Mouse (Mus musculus) heart, postnatal 36 days (tissue): ENCODE data around the gene Fam149a. TPM values are rescaled to one million over a fixed set of nuclear protein-coding genes. Genes with fewer than 3 reads are reported as not detected.

ENCODE experiments used
- DNase-seq, 2 experiments: peaks; one replicate each; pipeline ENCODE4 v3.0.0; 2021 to 2022
- intact Hi-C: fragments of 180-260 bp; cut with DNase I; formaldehyde crosslinking; loops from one replicate; pipeline ENCODE4 v1.15.1; 2025
- total RNA-seq, 2 experiments: library from RNA; stranded (reverse); gene quantifications; 2 replicates each; pipeline ENCODE4 v1.2.3; 2021

The Fam149a gene
- 1 to 10 TPM; 3.0 to 3.4 TPM for total RNA-seq

DNA sequence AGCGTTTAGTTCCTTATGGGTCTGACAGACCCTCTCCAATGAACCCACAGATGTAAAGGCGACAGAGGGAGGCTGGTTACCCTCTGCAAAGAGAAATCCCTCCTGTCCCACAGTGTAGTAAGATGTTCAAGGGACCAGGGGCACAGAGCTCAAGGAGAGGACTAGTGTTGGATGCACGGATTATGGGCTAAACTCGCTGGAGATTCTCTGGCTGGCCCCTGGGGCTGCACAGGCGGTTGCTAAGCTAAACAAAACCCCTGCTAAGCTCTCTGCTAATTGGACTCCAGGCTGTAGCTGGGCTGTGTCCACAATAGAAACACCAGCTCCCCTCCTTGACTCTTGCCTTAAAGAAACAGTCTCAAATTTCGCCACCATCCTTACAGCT, at the start of gene Fam149a:
Gene Fam149a, minus strand, starts transcription at position 329 of the 385 bp plus-strand sequence.
- intact Hi-C loops: no loop called here
- DNase-seq: no peak

DNA sequence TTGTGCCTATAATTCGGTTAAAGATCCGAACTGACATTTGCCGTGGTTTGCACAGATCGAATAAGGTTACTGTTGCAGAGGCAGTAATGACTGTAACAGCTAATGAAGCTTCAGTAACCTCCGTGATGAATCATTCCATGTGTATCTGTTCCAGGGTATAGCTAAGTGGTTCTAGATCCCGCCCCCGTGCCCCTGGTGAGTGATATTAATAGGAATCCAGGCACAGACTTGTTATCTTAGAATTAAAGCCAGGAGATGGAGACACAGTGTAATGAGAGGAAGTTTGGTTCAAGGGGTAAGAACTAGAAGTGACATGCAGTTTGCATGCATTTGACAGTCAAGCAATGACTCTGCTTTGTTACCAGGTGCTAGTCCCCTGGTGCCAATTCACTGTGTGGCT, 38.1 kb upstream of the Fam149a start:
- DNase-seq: no peak
- intact Hi-C loops: no loop called here

DNA sequence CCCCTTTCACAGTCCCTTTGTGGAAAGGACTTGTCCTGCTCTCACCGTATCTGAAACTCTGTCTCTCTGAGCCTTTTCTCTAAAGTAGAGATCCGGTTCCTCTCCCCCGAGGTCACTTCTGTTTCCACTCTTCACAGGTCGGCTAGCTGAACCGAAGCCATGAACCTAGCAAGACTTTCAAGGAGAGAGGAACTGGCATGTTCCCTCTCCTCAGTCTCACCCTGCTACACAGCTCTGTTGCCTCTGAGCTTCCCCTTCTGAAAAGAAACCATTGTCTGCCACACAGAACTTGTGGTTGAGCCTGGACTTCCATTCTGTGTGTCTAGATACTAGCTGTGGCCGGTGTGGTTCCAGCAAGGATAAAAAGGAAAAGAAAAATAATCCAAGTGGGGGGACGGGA, 32.9 kb upstream of the Fam149a start:
- no peak for DNase-seq
- intact Hi-C loops: no loop called here

DNA sequence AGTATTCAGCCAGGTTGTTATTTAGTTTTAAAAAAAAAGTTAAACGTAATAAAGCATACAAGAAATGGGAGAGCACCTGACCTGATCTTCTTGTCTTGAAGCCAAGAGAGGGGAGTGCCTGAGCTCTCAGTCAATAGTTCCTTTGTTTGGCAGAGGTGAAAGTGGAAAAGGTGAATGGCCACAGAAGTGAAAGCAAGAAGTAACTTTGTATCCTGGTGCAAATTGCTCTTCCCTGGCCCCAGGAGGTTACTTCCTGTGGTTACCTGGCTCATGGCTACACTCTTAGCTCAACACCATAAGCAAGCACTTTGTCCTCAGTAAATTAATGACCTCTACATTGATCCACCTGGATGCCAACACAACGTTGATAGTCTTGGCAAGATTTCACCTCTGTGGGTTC, 28.8 kb upstream of the Fam149a start, which contains the start of gene Tlr3:
Gene Tlr3, minus strand, starts transcription at position 199 of the 400 bp plus-strand sequence.
- intact Hi-C loops: no loop called here

DNA sequence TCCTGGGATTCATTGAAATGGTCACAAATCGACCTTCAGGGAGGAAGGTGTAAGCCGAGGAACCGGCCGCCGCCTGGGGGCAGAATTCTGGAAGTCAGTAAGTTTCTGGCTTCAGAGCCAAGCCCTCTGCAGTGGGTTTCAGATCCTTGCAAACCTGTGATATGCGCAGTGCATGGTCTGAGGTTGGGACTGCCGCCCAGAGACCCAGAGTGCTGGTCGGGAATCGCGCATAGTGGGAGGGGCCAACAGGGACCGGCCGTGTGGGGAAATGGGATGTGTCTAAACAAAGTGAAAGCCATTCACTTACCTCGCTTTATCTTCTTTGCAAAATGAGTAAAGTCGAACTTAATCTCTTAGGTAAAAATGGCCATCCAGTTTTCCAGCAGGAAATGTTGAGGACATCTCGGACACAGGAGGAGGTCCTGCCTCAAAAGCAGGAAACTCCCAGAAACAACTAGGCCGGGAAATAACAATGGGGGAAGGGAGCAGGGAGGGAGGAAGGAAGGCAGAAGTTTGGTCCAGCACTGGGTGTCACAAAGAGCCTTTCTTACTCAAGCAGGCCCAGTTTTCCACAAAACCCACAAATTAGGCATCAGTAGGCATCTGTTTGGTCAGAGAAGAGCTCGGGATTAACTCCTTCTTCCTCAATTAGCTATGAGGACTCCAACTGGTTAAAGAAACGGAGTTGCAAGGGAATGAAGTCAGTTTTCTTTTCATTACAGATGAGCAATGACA, 28.2 kb upstream of the Fam149a start:
- DNase-seq: peak; percentile 73 to 79
- intact Hi-C loops: no loop called here

More for the DNA sequence above, 28.8 kb upstream of the Fam149a start, which contains the start of gene Tlr3:
- DNase-seq: peak in 1 of 2 experiments; percentile 5

DNA sequence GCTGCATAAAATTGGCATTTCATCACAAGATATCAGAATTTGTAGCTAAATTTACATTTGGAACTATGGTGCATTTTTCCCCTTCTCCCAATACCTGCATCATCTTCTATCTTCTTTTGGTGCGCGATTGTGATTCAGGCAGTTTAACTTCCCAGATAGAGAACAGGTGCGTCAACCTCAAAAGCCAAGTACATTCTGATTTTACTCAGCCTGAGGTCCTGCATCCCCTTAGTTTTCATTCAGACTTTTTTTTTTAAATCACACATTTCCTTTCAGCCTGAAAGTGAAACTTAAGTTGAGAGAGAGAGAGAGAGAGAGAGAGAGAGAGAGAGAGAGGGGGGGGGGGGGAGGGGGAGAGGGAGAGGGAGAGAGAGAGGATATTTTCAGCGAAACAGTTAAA, 27.6 kb upstream of the Fam149a start:
- DNase-seq: peak in 1 of 2 experiments; percentile 7
- intact Hi-C loops: no loop called here

DNA sequence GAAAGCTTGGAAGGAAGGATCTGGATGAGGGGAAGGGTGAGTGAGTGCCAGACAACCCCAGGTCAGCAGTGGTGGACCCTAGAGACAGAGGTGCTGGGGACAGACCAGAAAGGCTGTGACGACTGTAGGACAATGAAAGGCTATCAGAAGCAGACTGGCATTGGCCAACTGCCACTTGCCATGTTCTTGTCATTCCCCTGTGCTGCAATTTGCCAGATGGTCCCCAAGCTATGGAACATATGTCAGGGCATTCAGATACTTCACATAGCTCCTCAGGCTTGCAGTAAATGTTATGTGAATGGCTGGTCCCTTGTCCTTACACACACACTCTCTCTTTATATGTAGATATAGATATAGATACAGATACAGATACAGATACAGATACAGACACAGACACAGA, 1.2 kb upstream of the Fam149a start:
- intact Hi-C loops: no loop called here
- DNase-seq: no peak

DNA sequence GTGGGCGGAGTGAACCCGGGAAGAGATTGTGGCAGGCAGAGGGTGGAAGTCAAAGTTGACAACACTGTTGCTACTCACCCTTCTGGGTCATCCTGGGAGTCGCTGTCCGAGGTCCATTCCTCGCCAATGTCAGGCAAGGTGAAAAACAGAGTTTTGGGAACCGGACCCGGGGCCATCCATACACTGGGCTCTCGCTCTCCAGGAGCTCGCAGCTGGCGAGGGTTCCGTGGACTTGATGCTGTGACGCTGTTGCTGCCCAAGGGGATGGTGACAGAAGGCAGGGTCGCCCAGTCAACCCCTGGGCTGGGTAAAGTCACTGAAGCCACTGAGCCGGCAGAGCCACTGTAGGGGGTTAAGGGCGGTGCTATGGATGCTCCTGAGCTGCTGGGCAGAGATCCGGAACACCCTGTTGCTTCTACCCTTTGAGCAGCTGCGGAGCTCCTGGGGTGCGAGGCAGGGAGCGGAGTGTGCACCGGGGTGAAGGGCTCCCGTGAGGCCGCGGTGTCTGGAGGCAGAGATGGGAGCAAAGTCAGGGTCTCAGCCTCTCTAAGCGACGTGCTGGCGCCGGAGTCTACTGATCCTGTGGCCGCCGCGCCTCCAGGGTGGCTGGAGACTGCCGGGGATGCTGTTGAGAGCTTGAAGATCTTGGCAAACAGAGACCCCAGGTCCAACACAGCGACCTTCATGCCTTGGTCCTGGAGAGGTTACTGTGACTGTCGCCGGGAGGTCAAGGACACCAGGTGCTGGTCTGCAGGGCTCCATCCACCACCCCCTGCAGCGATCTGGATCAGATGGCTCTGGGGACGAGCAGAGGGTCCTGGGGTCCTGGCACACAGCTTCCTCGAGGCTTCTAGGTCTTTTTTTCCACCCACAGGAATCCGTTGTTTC, 772 bp downstream of the Fam149a start:
- intact Hi-C loops: no loop called here
- no peak for DNase-seq

DNA sequence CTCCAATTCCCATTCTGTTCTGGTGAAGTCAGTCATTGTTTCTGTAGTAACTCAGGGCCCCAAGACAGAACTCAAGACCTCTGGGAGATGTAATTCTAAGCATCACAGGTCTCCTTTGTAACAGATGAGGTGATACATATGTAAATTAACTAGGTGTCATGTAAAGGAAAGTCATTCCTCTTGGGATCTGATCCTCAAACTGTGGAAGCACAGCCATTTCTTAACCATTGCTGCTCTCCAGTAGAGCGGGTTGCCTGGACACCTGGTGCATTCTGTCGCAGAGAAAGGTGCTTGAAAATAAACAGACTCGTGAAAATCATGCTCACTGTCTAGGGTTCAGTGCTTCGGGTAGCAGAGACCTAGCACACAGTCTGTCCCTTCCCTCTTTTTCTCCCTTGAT, 1.5 kb downstream of the Fam149a start:
- intact Hi-C loops: no loop called here
- DNase-seq: no peak

DNA sequence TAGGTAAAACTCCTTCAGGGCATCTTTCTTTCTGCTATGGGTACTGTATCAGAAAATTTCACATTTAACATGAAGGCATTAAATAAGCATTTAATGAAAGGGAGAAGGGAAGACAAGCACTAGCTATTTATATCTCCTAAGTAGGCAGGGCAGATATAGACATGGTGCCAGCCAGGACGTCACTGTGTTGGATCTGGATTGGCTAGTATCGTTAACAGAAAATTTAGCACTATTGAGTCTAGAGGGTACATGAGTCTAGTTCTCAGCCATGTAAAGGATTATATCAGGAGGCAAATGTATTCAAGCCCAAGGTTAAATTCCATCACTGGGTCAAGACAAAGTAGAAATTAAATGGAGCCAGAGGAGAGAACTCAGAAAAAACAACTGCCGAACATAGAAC, 8.0 kb downstream of the Fam149a start:
- intact Hi-C loops: no loop called here
- DNase-seq: no peak

DNA sequence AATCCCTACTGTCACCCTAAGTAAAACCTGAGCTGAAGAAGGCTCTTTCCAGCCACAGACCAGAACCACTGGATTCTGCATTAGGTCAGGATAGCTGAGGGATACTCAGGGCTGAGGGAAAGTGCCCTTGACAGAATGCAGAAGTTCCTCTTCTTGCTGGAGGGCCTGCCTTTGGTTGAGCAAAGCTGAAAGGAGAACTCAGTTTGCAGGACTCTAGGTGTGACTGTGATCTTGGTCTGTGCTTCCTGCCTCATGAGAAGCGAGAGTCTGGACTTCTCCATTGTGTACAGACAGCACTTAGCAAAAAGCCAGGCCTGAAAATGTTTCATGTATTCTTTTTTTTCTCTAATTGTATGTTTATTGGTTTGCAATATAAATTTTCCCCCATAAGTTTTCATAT, 14.9 kb downstream of the Fam149a start:
- intact Hi-C loops: no loop called here
- DNase-seq: no peak

DNA sequence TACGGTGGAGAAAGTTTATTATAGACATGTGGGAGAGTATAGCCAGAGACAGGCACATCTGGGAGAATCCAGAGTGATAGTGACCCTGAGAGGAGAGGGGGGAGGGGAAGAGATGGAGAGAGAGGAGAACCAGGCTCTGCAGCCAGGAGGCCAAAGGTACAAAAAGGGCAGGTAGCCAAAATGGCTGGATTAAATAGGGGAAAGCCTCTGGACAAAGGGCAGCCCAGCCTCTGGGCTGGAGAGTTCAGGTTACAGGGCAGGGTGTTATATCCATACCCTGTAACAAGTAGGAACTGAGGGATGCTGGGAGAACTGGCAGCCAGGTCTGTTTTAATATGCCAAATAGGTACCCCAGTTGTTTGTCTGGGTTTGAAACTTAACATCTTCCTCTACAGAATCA, 18.9 kb downstream of the Fam149a start:
- no peak for DNase-seq
- intact Hi-C loops: no loop called here

DNA sequence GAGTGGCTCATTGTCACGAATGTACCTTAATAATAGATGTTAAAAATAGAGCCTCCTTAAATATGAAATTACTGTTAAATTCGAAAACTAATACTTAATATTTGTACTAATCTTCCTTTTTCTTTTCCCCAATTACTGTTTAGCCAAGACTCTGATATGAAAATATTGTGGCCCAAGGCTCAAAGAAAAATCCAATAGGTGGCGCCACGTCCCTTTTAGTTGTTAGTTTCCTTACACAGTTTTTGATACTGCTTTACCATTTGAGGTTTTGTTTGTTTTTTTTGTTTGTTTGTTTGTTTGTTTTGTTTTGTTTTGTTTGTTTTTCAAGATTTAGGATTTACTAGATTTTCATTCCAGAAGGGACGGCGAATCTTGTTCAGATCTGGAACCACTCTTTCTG, 19.8 kb downstream of the Fam149a start:
- DNase-seq: no peak
- intact Hi-C loops: no loop called here

DNA sequence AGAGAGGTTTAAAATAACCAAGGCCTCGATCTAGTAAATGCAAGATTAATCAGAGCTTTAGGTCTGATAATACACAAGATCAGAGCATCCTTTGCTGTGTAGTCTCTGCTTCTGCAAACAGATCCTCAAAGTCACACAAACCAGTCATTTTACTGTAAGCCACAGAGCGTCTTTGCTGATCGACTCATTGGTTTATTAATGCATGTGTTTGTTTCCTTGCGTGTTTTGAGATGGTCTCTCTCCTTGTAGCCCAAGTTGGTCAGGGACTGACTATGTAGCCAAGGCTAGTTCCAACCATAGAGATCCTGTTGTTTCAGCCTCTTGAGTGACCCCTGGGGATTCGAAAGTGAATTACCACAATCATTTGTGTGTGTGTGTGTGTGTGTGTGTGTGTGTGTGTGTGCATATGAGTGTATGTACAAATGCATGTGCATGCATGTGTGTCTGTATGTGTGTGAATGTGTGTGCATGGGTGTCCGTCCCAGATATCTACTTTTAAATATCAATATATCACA, 22.9 kb downstream of the Fam149a start:
- intact Hi-C loops: no loop called here
- no peak for DNase-seq

DNA sequence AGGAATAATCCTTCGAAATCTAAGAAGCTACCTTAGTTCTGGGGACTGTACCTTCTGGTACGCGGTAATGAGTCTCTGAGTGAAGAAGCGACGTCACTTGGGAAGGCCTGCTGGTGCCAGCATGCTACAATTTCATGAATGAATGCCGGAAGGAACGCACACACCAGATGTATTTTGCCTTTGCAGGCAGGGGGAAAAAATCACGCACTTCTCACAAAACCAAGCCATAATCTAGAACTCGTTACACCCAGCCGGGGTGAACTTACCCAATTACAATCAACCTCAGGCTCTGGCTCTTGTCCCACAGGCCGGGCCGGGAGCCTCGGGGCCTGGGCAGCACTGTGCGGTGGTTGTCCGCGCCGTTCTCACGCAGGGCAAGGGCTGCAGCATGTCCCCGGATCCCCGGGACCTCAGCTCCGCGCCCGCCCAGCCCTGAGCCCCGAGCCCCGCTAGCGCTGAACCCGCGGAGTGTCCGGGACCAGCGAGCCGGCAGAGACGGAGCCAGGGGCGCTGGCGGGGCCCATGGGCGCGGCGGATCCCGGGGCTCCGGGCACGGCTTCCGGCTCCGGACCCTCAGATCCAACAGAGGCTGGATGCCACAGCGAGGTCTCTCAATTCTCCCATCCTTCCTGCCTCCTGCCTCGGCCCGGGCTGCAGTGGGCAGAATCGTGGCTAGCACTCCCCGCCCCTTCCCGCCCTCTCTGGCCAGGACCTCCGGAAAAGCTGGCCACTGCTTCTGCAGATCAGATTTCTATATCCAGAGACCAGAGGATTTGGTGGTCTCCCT, 23.8 kb downstream of the Fam149a start:
- intact Hi-C loops: no loop called here
- DNase-seq: peak; percentile 37 to 43

DNA sequence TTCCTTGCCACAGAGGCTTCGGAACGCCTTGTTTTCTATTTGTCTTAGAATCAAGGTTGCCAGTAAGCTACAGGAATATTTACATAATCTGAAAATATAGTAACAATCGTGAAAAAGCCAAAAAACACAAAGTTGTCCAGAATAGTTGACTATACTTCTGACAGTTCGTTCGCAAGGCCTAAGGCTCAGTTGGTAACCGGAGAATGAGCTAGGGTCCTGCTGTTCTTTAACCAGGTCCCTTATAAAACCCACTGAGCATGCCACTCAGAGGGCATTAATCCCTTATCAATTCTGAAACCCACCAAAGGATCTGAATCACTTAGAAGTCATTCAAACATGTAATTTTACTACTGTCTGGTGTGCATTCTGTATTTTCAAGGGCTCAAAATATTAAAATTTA, 26.3 kb downstream of the Fam149a start:
- DNase-seq: no peak
- intact Hi-C loops: no loop called here

DNA sequence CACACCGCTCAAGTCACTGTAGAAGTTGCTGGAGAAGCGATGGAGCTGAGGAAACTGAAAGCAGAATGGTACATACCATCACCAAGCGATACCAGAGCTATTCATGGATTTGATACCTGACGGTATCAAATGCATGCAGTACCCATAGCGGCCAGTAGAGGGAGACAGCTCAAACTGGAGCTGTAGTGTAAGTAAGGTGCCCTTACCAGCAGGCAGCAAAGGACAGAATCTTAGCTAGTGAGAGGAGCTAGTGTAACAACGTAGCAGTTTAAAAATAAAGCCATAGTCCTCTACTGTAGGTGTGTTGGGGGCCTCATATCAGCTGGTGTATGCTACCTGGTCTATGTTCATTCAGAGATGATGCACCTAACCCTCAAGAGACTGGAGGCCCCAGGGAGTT, 37.1 kb downstream of the Fam149a start:
- intact Hi-C loops: no loop called here
- DNase-seq: peak; percentile 56 to 75

DNA sequence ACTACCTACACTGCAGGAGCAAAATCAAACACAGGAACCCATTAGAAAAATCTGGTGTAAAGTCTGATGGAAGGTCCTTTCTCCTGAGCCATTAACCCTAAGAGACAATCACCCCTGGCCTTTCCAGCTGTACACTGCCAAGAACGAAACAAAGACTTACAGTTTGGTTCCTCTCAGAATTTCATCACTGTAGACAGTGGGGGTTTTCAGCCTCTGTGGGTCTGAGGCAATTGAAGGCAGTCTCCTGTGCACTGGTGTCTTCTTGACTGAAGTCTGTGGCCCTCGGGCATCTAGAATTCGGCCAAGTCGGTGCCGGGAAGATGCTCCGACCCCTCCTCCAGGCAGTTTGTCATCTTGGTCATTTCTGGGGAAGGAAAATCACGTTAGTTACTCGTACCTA, 37.8 kb downstream of the Fam149a start:
- intact Hi-C loops: no loop called here
- DNase-seq: no peak

DNA sequence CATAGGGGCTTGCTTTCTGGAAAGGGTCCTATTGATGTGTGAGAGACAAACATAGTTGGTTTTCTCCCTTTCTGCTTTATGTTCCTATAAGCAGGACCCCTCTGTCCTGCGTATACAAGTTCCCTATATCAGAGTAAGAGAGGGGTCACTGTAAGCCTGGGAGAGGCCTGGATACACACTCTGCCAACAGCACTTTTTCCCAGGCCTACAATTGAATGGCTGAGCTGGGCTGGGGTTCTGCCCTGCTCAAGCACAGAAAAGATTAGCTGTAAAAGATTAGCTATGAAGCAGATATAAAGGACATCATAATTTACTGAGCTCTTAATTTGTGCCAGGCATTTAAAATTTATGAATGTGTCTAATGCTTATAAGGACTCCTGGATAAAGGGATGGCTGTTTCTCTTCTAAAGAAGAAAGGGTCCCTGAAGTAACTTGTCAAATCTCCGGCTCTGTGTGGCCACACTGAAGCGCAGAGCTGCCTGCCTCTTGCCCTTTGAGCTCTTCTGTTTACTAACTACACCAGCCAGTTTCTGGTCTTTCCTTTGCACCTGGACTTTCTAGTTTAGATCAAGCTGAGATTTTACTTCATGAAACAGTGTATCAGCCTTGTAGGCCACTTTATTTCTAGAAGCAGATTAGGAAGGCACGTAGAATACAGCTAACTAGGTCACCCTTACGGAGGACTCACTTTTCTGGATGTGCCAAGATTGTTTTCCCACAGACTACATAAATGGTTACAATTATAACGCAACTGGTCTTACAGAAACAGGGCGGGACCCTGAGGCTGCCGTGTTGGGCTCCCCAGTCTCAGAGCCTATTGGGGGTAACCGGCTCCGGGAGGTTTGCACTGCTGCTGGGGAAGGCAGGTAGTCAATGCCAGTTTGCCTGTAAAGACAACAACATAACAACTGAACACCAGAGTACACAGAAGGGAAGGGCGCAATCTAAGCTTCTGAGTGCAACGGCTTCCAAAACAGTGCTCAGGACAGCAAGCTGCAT, 40.2 kb downstream of the Fam149a start:
- DNase-seq: no peak
- intact Hi-C loops: no loop called here

DNA sequence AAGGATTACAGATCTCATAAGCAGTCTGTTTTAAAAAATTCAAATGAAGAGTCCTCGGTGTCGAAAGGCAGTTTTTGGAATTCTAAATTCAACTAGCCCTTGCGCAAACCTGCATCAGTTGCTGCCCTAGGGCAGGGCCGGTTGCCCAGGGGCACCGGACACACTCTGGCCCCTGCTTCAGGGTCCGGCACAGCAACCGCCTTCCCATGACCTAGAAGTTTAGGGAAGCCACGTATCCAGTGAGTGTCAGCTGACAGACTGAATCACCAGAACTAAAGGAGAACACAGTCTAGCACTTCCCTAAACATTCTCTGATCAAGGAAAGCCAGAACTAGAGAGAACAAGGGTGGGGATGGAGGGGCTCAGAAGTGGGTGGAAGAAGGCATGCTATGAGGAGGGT, 48.6 kb downstream of the Fam149a start:
- intact Hi-C loops: no loop called here
- DNase-seq: peak in 1 of 2 experiments; percentile 33
